9 mouse cellular contexts compared by ENCODE assay signal in the genomic region with DNA sequence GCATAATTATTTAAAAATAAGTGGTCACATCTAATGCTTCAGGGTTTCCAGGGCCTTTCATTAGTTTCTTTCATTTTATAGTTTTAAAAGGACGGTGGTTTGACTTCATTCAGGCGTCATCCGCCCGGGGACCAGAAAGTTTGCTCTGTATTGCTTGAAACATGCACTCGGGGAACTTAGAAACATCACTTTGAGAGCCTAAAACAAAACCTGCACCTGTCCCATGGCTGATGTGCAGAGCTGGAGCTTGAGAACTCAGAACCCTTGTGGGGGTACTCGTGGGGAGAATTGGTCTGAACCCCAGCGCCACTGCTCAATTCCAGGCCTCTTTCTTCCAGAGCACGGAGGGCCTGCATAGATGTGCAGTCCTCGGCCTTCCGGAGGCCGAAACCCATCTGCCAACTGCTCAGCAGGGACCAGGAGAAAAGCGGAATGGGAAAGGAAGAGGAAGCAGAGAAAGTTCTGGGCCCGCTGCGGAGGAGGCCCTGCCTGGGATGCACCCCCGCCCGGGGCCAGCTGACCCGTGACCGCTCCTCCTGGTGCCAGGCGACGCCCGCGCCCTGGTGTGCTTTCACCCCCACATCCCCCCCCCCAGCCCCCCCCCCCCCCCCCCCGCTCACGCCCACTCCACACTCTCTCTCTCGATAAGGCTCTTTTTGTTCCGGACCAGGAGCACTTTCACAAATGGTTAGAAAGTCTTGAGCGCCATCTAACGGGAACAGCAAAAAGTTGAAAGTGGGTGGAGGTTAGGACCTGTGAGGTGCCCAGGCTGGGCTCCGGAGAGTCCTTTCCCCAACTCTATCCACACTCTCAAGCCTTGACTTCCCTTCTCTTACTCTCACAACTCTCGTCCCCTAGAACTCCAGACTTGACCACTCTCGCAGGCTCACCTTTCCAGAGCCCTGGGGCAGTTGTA. TPM values are rescaled to one million over a fixed set of nuclear protein-coding genes. Genes with fewer than 3 reads are reported as not detected.
A peak's percentile ranks its signal among the peaks of the same experiment; 100 is the strongest.
DNase-seq lines count a peak whose midpoint lies in the region; ATAC-seq and TF ChIP-seq lines count a peak whose summit lies in the region.
"Had no signal": no experiment of that assay in that cellular context is flagged by ENCODE, and none has a peak within 500 bp of the region (broad histone marks: within the 10 kb centered on the region; RNA-seq: fewer than 3 reads in every experiment).

No protein-coding gene starts in this region.

- peak overlapping the region; percentile 81 for H3K4me2 ChIP-seq in forebrain, embryonic 16.5 days (ENCODE audit: low read length)
- peak overlapping the region; percentile 68 for H3K4me2 ChIP-seq in intestine, postnatal 0 days (replicated peaks; ENCODE audit: low read depth)
- peak overlapping the region; percentile 71 for H3K4me2 ChIP-seq in limb, embryonic 15.5 days
- H3K4me2 ChIP-seq in neural tube, embryonic 11.5 days (ENCODE audit: low read depth), result peak overlapping the region; percentile 42

- H3K27ac ChIP-seq in left cerebral cortex, adult 2 months, result peak overlapping the region; percentile 93
- peak overlapping the region; percentile 89 for H3K27ac ChIP-seq in forebrain, embryonic 16.5 days (ENCODE audit: low read length)
- no peak overlapping the region for H3K27ac ChIP-seq in intestine, postnatal 0 days (ENCODE audit: low read depth, low read length)
- no peak overlapping the region for H3K27ac ChIP-seq in limb, embryonic 15.5 days
- peak overlapping the region; percentile 39 for H3K27ac ChIP-seq in neural tube, embryonic 11.5 days (ENCODE audit: low read depth, low read length)
- H3K27ac ChIP-seq: macrophage had no signal

- WGBS in forebrain, embryonic 16.5 days, result 2% methylated on average over 24 of the region's 31 CpGs
- WGBS in intestine, postnatal 0 days, result 3% methylated on average over 29 of the region's 31 CpGs
- WGBS in limb, embryonic 15.5 days, result 2% methylated on average over 23 of the region's 31 CpGs
- WGBS in neural tube, embryonic 11.5 days, result 2% methylated on average over 27 of the region's 31 CpGs

- no peaks in the 10 kb centered on the region for H3K9me3 ChIP-seq in forebrain, embryonic 16.5 days (ENCODE audit: control insufficient read depth, low read length)
- H3K9me3 ChIP-seq in intestine, postnatal 0 days (ENCODE audit: control insufficient read depth), result no peaks in the 10 kb centered on the region
- H3K9me3 ChIP-seq in limb, embryonic 15.5 days, result no peaks in the 10 kb centered on the region
- no peaks in the 10 kb centered on the region for H3K9me3 ChIP-seq in neural tube, embryonic 11.5 days (ENCODE audit: control insufficient read depth, low read length)

- peak; percentile 66 for ATAC-seq in forebrain, embryonic 16.5 days
- ATAC-seq in intestine, postnatal 0 days, result peak; percentile 50; the same call in 1 of the 2 replicates
- ATAC-seq in limb, embryonic 15.5 days (ENCODE audit: insufficient number of reproducible peaks, low FRiP score, low TSS enrichment, low read depth), result 0 out of 2 replicates have a peak, but pooled peaks have one; percentile 41
- peak; percentile 42 for ATAC-seq in neural tube, embryonic 11.5 days (ENCODE audit: insufficient read depth, low FRiP score, low TSS enrichment)

- intact Hi-C loops in left cerebral cortex, adult 2 months (cut with DNase I), result loop anchor here (5.0 to 10.0 kb wide), 6 partner anchors 457 to 1839 kb away; no protein-coding TSS in a partner anchor

- H3K36me3 ChIP-seq in forebrain, embryonic 16.5 days (ENCODE audit: control insufficient read depth, insufficient read depth), result no peaks in the 10 kb centered on the region
- no peaks in the 10 kb centered on the region for H3K36me3 ChIP-seq in intestine, postnatal 0 days (ENCODE audit: control insufficient read depth, insufficient read depth)
- no peaks in the 10 kb centered on the region for H3K36me3 ChIP-seq in limb, embryonic 15.5 days
- H3K36me3 ChIP-seq in neural tube, embryonic 11.5 days (ENCODE audit: control insufficient read depth, insufficient read depth, low read length), result no peaks in the 10 kb centered on the region

- peak in 1 of 2 experiments; percentile 62 for DNase-seq in left cerebral cortex, adult 2 months (ENCODE audit: extremely low spot score in 1 of 2, low spot score in 2 of 2)
- DNase-seq in left cerebral cortex, adult 11 months (ENCODE audit: low spot score), result no peak
- DNase-seq in cerebellum, adult 11 months, result peak; percentile 22
- peak; percentile 75 for DNase-seq in neural tube, embryonic 11.5 days (ENCODE audit: low spot score)
- DNase-seq in gastrocnemius, postnatal 10 days, result no peak

- H3K4me1 ChIP-seq in forebrain, embryonic 16.5 days (replicated peaks; ENCODE audit: control insufficient read depth, insufficient read depth, low read length), result peaks cover 41% of the 10 kb centered on the region
- H3K4me1 ChIP-seq in intestine, postnatal 0 days (replicated peaks; ENCODE audit: control insufficient read depth, insufficient read depth, low read length), result no peaks in the 10 kb centered on the region
- H3K4me1 ChIP-seq in limb, embryonic 15.5 days, result peaks cover 17% of the 10 kb centered on the region
- H3K4me1 ChIP-seq in neural tube, embryonic 11.5 days (ENCODE audit: control insufficient read depth, insufficient read depth, low read length), result peaks cover 6% of the 10 kb centered on the region

- no peaks in the 10 kb centered on the region for H3K27me3 ChIP-seq in forebrain, embryonic 16.5 days (replicated peaks; ENCODE audit: control insufficient read depth, insufficient read depth, low read length)
- H3K27me3 ChIP-seq in intestine, postnatal 0 days (replicated peaks; ENCODE audit: control insufficient read depth, insufficient read depth, low read length), result peaks cover 76% of the 10 kb centered on the region
- H3K27me3 ChIP-seq in limb, embryonic 15.5 days, result peaks cover 78% of the 10 kb centered on the region
- H3K27me3 ChIP-seq in neural tube, embryonic 11.5 days (ENCODE audit: control insufficient read depth, insufficient read depth, low read length), result peaks cover 22% of the 10 kb centered on the region

- peak overlapping the region; percentile 82 for H3K9ac ChIP-seq in forebrain, embryonic 16.5 days (replicated peaks; ENCODE audit: low read depth, low read length)
- no peak overlapping the region for H3K9ac ChIP-seq in intestine, postnatal 0 days (ENCODE audit: low read depth, low read length)
- H3K9ac ChIP-seq in limb, embryonic 15.5 days, result no peak overlapping the region
- peak overlapping the region; percentile 81 for H3K9ac ChIP-seq in neural tube, embryonic 11.5 days (ENCODE audit: low read length)

- peak overlapping the region; percentile 56 for H3K4me3 ChIP-seq in left cerebral cortex, adult 2 months
- peak overlapping the region; percentile 59 for H3K4me3 ChIP-seq in forebrain, embryonic 16.5 days (replicated peaks; ENCODE audit: low read length)
- peak overlapping the region; percentile 44 for H3K4me3 ChIP-seq in intestine, postnatal 0 days (ENCODE audit: low read depth, low read length)
- peak overlapping the region; percentile 34 for H3K4me3 ChIP-seq in limb, embryonic 15.5 days
- H3K4me3 ChIP-seq in neural tube, embryonic 11.5 days (ENCODE audit: low read depth, low read length), result peak overlapping the region; percentile 40

- TF ChIP-seq CTCF in left cerebral cortex, adult 2 months (IDR thresholded peaks at IDR 0.05), result peak; percentile 59
- TF ChIP-seq CTCF in intestine, postnatal 0 days (IDR thresholded peaks at IDR 0.05; ENCODE audit: low read depth), result peak; percentile 70

RNA-seq across cellular contexts. Expression of gene Pou3f3, which starts 18.7 kb away (rescaled TPM):
- 10 to 100 TPM; 61.6 to 66.4 TPM for total RNA-seq in left cerebral cortex, adult 2 months (2021)
- 41.0 and 56.6 TPM in 2 replicates for polyA plus RNA-seq in forebrain, embryonic 16.5 days (2015; fragmentation: Nextera tagmentation; extraction: Ambion mirVana)
- 0.14 TPM in 1 of 2 replicates, not detected in the other for polyA plus RNA-seq in intestine, postnatal 0 days (2015; fragmentation: Nextera tagmentation; extraction: Ambion mirVana)
- 0.47 and 0.86 TPM in 2 replicates for polyA plus RNA-seq in limb, embryonic 15.5 days (2015; fragmentation: Nextera tagmentation; extraction: Ambion mirVana)
- polyA plus RNA-seq in neural tube, embryonic 11.5 days (2014; fragmentation: Nextera tagmentation; extraction: Ambion mirVana), result 11.4 and 11.9 TPM in 2 replicates
- total RNA-seq in gastrocnemius, postnatal 10 days (2021), result under 1 TPM; 0.12 to 0.16 TPM
- polyA plus RNA-seq: macrophage had no signal

Comparison
In these comparisons a context has a peak if more than half of its experiments do, and no peak if none do; other contexts are left out.
1. DNase-seq: peak in cerebellum, adult 11 months (single experiment) and neural tube, embryonic 11.5 days (single experiment); none in left cerebral cortex, adult 11 months (single experiment) and gastrocnemius, postnatal 10 days (single experiment).
2. H3K27ac ChIP-seq: peak in left cerebral cortex, adult 2 months (single experiment), forebrain, embryonic 16.5 days (single experiment) and neural tube, embryonic 11.5 days (single experiment); none in intestine, postnatal 0 days (single experiment) and limb, embryonic 15.5 days (single experiment).
3. H3K9ac ChIP-seq: peak in forebrain, embryonic 16.5 days (single experiment) and neural tube, embryonic 11.5 days (single experiment); none in intestine, postnatal 0 days (single experiment) and limb, embryonic 15.5 days (single experiment).
4. Peak in every context shown above with its lines, with median percentiles within 50 percentile points of each other: H3K4me3 ChIP-seq, ATAC-seq and H3K4me2 ChIP-seq.